Mouse (Mus musculus): ENCODE measurements around the gene Gmps. TPM values are rescaled to one million over a fixed set of nuclear protein-coding genes. Genes with fewer than 3 reads are reported as not detected.

The Gmps gene
- polyA plus RNA-seq (2014; fragmentation: Nextera tagmentation; extraction: Ambion mirVana) = 71.0 and 72.4 TPM in 2 replicates

DNA sequence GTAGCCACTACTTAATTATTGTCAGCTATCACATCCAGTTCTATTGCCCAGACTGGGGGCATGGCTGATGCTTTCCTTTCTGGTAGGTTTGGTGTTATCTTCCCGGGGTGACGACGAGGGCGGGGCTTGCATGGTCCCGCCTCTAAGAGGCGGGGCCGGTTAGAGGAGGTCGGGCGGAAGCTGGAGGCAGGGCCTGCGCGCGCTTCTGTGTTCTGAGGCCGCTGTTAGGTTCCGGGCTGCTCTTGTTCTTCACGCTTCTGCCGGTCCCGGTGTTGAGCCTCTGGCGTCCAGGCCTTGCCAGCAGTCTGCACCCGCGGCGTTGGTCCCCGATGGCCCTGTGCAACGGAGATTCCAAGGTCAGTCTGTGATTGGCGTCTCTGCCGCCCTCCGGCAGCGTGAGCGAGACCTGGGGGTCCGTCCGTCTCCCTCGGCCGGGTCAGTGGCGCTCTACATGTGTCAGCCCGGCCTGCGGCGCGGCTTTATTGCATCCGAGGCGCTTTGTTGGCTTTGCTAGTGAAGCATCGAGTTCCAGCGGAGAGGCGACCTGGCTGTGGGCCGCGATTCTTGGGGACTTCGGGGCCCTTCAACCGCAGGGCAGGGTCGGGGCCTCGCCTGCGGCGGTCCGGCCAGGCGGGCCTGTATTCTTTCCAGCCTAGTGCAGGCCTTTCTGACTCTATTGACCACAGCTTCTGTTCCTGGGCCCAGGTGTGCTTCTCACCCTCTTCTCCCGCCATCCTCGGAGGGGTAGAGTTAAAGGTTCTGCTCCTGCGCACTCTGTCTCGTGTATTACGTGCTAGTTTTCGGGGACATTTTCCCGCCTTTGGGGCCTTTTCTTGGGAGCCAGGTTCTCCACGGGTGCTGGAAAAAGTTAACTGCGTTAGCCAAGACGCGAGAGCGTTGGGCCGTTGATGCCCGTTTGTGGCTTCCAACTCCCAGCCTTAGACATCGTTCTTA, at the start of gene Gmps:
Gene Gmps (plus strand): TSS at position 152 of the 954 bp plus-strand sequence.
- no peaks in the 10 kb centered on the region for H3K9me3 ChIP-seq (ENCODE audit: control insufficient read depth, low read length)
- H3K36me3 ChIP-seq (ENCODE audit: control insufficient read depth, insufficient read depth, low read length) = peaks cover 3% of the 10 kb centered on the region; the same call in 1 of the 2 replicates
- ATAC-seq (ENCODE audit: insufficient read depth, low FRiP score, low TSS enrichment) = peak; percentile 98
- WGBS = under 1% methylated on average over 67 of the region's 67 CpGs
- peak within 1 kb of the TSS; percentile 92 for H3K4me3 ChIP-seq (ENCODE audit: low read depth, low read length)
- H3K4me2 ChIP-seq (ENCODE audit: low read depth) = peak within 1 kb of the TSS; percentile 52
- H3K4me1 ChIP-seq (ENCODE audit: control insufficient read depth, insufficient read depth, low read length) = no peaks in the 10 kb centered on the region; the same call in 1 of the 2 replicates
- H3K27me3 ChIP-seq (ENCODE audit: control insufficient read depth, insufficient read depth, low read length) = no peaks in the 10 kb centered on the region
- peak within 1 kb of the TSS; percentile 94 for H3K9ac ChIP-seq (ENCODE audit: low read length)
- DNase-seq (ENCODE audit: low spot score) = peak; percentile 95
- H3K27ac ChIP-seq (ENCODE audit: low read depth, low read length) = peak within 1 kb of the TSS; percentile 84

- H3K36me3 ChIP-seq (ENCODE audit: control insufficient read depth, insufficient read depth, low read length) = no peaks in the 10 kb centered on the region
- peak within 1 kb of the TSS; percentile 67 for H3K4me2 ChIP-seq (ENCODE audit: low read depth)
- no peaks in the 10 kb centered on the region for H3K27me3 ChIP-seq (ENCODE audit: control insufficient read depth, insufficient read depth, low read length)
- peak within 1 kb of the TSS; percentile 91 for H3K9ac ChIP-seq (ENCODE audit: low read length)
- no peaks in the 10 kb centered on the region for H3K9me3 ChIP-seq (ENCODE audit: control insufficient read depth, low read length)
- peak within 1 kb of the TSS; percentile 59 for H3K4me3 ChIP-seq (ENCODE audit: low read depth, low read length)
- WGBS = 5% methylated on average over 48 of the region's 48 CpGs
- no peaks in the 10 kb centered on the region for H3K4me1 ChIP-seq (ENCODE audit: control insufficient read depth, insufficient read depth, low read length)
- DNase-seq (ENCODE audit: low spot score) (peak; percentile 92), ATAC-seq (ENCODE audit: insufficient read depth, low FRiP score, low TSS enrichment) (peak; percentile 97)
- H3K27ac ChIP-seq (ENCODE audit: low read depth, low read length) = peak within 1 kb of the TSS; percentile 73
Observed at GRCm38 (mm10) chr3:63928878-63929859, 46.7 kb upstream of the Gmps start, which contains the start of gene E130311K13Rik. E130311K13Rik (minus strand) TSS chr3:63929472.

GRCm38 (mm10) chr3:63938928-63939327, 37.0 kb upstream of the Gmps start:
- Histone ChIP-seq H3K27me3 (ENCODE audit: control insufficient read depth, insufficient read depth, low read length) (no peaks in the 10 kb centered on the region), H3K9me3 (ENCODE audit: control insufficient read depth, low read length) (no peaks in the 10 kb centered on the region), H3K4me1 (ENCODE audit: control insufficient read depth, insufficient read depth, low read length) (no peaks in the 10 kb centered on the region), H3K27ac (ENCODE audit: low read depth, low read length) (no peak overlapping the region), H3K9ac (ENCODE audit: low read length) (no peak overlapping the region), H3K4me2 (ENCODE audit: low read depth) (no peak overlapping the region), H3K36me3 (ENCODE audit: control insufficient read depth, insufficient read depth, low read length) (no peaks in the 10 kb centered on the region), H3K4me3 (ENCODE audit: low read depth, low read length) (no peak overlapping the region)
- WGBS = 94% methylated on average over 2 of the region's 2 CpGs
- no peak for DNase-seq (ENCODE audit: low spot score)
- no peak for ATAC-seq (ENCODE audit: insufficient read depth, low FRiP score, low TSS enrichment)

GRCm38 (mm10) chr3:63941204-63941850, 34.6 kb upstream of the Gmps start:
- no peaks in the 10 kb centered on the region for H3K27me3 ChIP-seq (ENCODE audit: control insufficient read depth, insufficient read depth, low read length)
- no peaks in the 10 kb centered on the region for H3K9me3 ChIP-seq (ENCODE audit: control insufficient read depth, low read length)
- H3K4me3 ChIP-seq (ENCODE audit: low read depth, low read length) = no peak overlapping the region
- ATAC-seq (ENCODE audit: insufficient read depth, low FRiP score, low TSS enrichment) = no peak
- H3K36me3 ChIP-seq (ENCODE audit: control insufficient read depth, insufficient read depth, low read length) = no peaks in the 10 kb centered on the region
- H3K27ac ChIP-seq (ENCODE audit: low read depth, low read length) = no peak overlapping the region
- 94% methylated on average over 2 of the region's 2 CpGs for WGBS
- H3K4me1 ChIP-seq (ENCODE audit: control insufficient read depth, insufficient read depth, low read length) = no peaks in the 10 kb centered on the region
- H3K4me2 ChIP-seq (ENCODE audit: low read depth) = no peak overlapping the region
- no peak overlapping the region for H3K9ac ChIP-seq (ENCODE audit: low read length)
- DNase-seq (ENCODE audit: low spot score) = no peak

- Histone ChIP-seq H3K4me2 (ENCODE audit: low read depth) (no peak overlapping the region), H3K36me3 (ENCODE audit: control insufficient read depth, insufficient read depth, low read length) (no peaks in the 10 kb centered on the region), H3K9me3 (ENCODE audit: control insufficient read depth, low read length) (no peaks in the 10 kb centered on the region), H3K9ac (ENCODE audit: low read length) (no peak overlapping the region), H3K27me3 (ENCODE audit: control insufficient read depth, insufficient read depth, low read length) (no peaks in the 10 kb centered on the region), H3K4me3 (ENCODE audit: low read depth, low read length) (no peak overlapping the region), H3K4me1 (ENCODE audit: control insufficient read depth, insufficient read depth, low read length) (no peaks in the 10 kb centered on the region), H3K27ac (ENCODE audit: low read depth, low read length) (no peak overlapping the region)
- 85% methylated on average over 3 of the region's 3 CpGs for WGBS
- no peak for DNase-seq (ENCODE audit: low spot score)
- ATAC-seq (ENCODE audit: insufficient read depth, low FRiP score, low TSS enrichment) = no peak
Observed at GRCm38 (mm10) chr3:63949837-63950236, 26.1 kb upstream of the Gmps start.

DNA sequence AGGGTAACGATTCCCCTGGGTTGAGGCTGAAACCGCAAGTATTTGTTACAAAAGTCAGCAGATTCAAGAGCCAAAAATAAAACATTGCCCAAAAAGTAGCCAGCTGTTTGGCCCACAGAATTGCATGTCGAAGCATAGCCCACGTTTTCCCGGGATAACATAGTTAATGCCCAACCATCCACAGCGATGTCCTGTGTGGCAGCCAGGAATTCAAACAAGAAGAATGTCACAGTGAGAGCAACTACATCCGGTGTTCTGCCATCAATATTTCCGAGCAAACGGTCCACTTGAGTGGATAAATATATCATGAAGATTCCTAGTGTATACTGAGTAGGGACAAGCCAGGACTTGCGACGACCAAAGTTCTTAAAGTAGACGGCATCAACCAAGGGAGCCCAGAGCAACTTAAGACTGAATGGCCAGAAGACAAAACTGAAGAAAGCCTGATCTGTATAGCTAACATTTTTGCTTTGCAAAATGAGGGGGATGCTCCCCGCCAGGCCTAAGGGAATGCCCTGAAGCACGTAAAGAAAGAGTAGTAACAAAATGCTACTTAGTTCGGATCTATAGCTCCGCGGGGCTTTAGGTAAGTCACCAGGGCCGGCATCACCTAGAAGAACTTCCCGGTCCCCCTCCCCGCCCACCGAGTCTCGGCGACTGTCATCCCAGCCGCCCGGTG, 12.3 kb upstream of the Gmps start:
- DNase-seq (ENCODE audit: low spot score) (peak; percentile 10), ATAC-seq (ENCODE audit: insufficient read depth, low FRiP score, low TSS enrichment) (no peak)
- Histone ChIP-seq H3K4me3 (ENCODE audit: low read depth, low read length) (peak overlapping the region; percentile 84), H3K4me2 (ENCODE audit: low read depth) (peak overlapping the region; percentile 90), H3K27ac (ENCODE audit: low read depth, low read length) (peak overlapping the region; percentile 72; the same call in 1 of the 2 replicates), H3K27me3 (ENCODE audit: control insufficient read depth, insufficient read depth, low read length) (no peaks in the 10 kb centered on the region), H3K36me3 (ENCODE audit: control insufficient read depth, insufficient read depth, low read length) (no peaks in the 10 kb centered on the region), H3K9ac (ENCODE audit: low read length) (peak overlapping the region; percentile 81), H3K9me3 (ENCODE audit: control insufficient read depth, low read length) (no peaks in the 10 kb centered on the region), H3K4me1 (ENCODE audit: control insufficient read depth, insufficient read depth, low read length) (0 out of 2 replicates have a peak, but pooled peaks cover 3% of the 10 kb centered on the region)
- 10% methylated on average over 25 of the region's 25 CpGs for WGBS

- Histone ChIP-seq H3K36me3 (ENCODE audit: control insufficient read depth, insufficient read depth, low read length) (no peaks in the 10 kb centered on the region), H3K4me3 (ENCODE audit: low read depth, low read length) (peak within 1 kb of the TSS; percentile 84), H3K27ac (ENCODE audit: low read depth, low read length) (peak within 1 kb of the TSS; percentile 72; the same call in 1 of the 2 replicates), H3K4me1 (ENCODE audit: control insufficient read depth, insufficient read depth, low read length) (0 out of 2 replicates have a peak, but pooled peaks cover 3% of the 10 kb centered on the region), H3K27me3 (ENCODE audit: control insufficient read depth, insufficient read depth, low read length) (no peaks in the 10 kb centered on the region), H3K9ac (ENCODE audit: low read length) (peak within 1 kb of the TSS; percentile 81), H3K4me2 (ENCODE audit: low read depth) (peak within 1 kb of the TSS; percentile 90), H3K9me3 (ENCODE audit: control insufficient read depth, low read length) (no peaks in the 10 kb centered on the region)
- ATAC-seq (ENCODE audit: insufficient read depth, low FRiP score, low TSS enrichment) (peak; percentile 97), DNase-seq (ENCODE audit: low spot score) (peak; percentile 98)
- under 1% methylated on average over 66 of the region's 69 CpGs for WGBS
Observed at GRCm38 (mm10) chr3:63964100-63964921, 11.6 kb upstream of the Gmps start, which contains the start of gene Slc33a1. Slc33a1 (minus strand) TSS chr3:63964768.
